Mouse (Mus musculus) layer of hippocampus, postnatal 25 days (tissue): Measurements from ENCODE around the gene Mrps18b. TPM values are rescaled to one million over a fixed set of nuclear protein-coding genes. Genes with fewer than 3 reads are reported as not detected.

Experiments
- microRNA-seq, 2 experiments: library from miRNA; unstranded; fragments of <30 nt; microRNA quantifications; one replicate each; pipeline ENCODE4 v1.2.0; 2021
- total RNA-seq, 2 experiments: library from RNA; stranded (reverse); gene quantifications; 2 replicates each; pipeline ENCODE4 v1.2.3; 2021

The Mrps18b gene
- total RNA-seq, 2 experiments from 2014 or later = 34.4 to 35.9 TPM

Small RNAs within 50 kb of the gene (microRNA-seq; reads per million reads assigned to microRNA genes)
- 0.37 to 0.60 reads per million in 2 experiments for gene Gm28033
- 0 to 0.37 reads per million in 2 experiments for gene Mir1894
- 431 to 497 reads per million in 2 experiments for gene Mir877

Other genes starting within 250 kb of the Mrps18b start
- gene Vars2, start 248.8 kb downstream of the Mrps18b start, total RNA-seq = 10 to 100 TPM; 33.7 to 42.0 TPM
- gene Gtf2h4, start 242.7 kb downstream of the Mrps18b start, total RNA-seq = 10 to 100 TPM; 30.2 to 33.7 TPM
- gene Ddr1, start 211.8 kb downstream of the Mrps18b start, total RNA-seq = 10 to 100 TPM; 78.5 to 82.0 TPM
- gene Ier3, start 94.7 kb downstream of the Mrps18b start, total RNA-seq = 1 to 10 TPM; 3.2 to 5.1 TPM
- 100 to 1,000 TPM; 122 to 132 TPM for gene Flot1, start 93.2 kb downstream of the Mrps18b start, total RNA-seq
- 100 to 1,000 TPM; 381 to 413 TPM for gene Tubb5, start 78.1 kb downstream of the Mrps18b start, total RNA-seq
- 10 to 100 TPM; 12.1 to 16.5 TPM for gene Mdc1, start 74.9 kb downstream of the Mrps18b start, total RNA-seq
- 1 to 10 TPM; 2.1 to 3.5 TPM for gene Nrm, start 55.1 kb downstream of the Mrps18b start, total RNA-seq
- 10 to 100 TPM in 1 of 2 experiments, 1 to 10 TPM in 1; 9.5 to 10.5 TPM for gene Ppp1r18, start 50.8 kb downstream of the Mrps18b start, total RNA-seq
- gene Dhx16, start 36.6 kb downstream of the Mrps18b start, total RNA-seq = 10 to 100 TPM; 25.5 to 29.9 TPM
- gene 2310061I04Rik, start 19.0 kb downstream of the Mrps18b start, total RNA-seq = 10 to 100 TPM; 59.1 to 65.6 TPM
- 10 to 100 TPM; 61.1 to 75.3 TPM for gene Atat1, start 6.3 kb downstream of the Mrps18b start, total RNA-seq
- gene Ppp1r10, start within 50 bp of the Mrps18b start, total RNA-seq = 10 to 100 TPM; 69.9 to 81.9 TPM
- 10 to 100 TPM; 70.3 to 80.6 TPM for gene Abcf1, start 53.4 kb upstream of the Mrps18b start, total RNA-seq
- gene Gnl1, start 63.5 kb upstream of the Mrps18b start, total RNA-seq = 100 to 1,000 TPM; 143 to 153 TPM
- gene Prr3, start 63.8 kb upstream of the Mrps18b start, total RNA-seq = 10 to 100 TPM; 40.2 to 53.1 TPM
- 1 to 10 TPM; 1.4 to 1.7 TPM for gene H2-T24, start 104.2 kb upstream of the Mrps18b start, total RNA-seq
- gene H2-T23, start 116.5 kb upstream of the Mrps18b start, total RNA-seq = 1 to 10 TPM; 3.9 to 4.8 TPM
- gene H2-T22, start 126.4 kb upstream of the Mrps18b start, total RNA-seq = 1 to 10 TPM; 6.9 to 8.8 TPM
- not detected for gene Gm6034, start 126.6 kb upstream of the Mrps18b start, total RNA-seq
- gene Gm11127, start 142.0 kb upstream of the Mrps18b start, total RNA-seq = 1 to 10 TPM; 1.1 to 1.2 TPM
- not detected for gene Gm19684, start 205.3 kb upstream of the Mrps18b start, total RNA-seq
- not detected for gene Gm7030, start 213.0 kb upstream of the Mrps18b start, total RNA-seq